Mouse (Mus musculus) midbrain, embryonic 10.5 days (tissue): ENCODE measurements around the gene Tnfrsf14. TPM values are rescaled to one million over a fixed set of nuclear protein-coding genes. Genes with fewer than 3 reads are reported as not detected.

ENCODE experiments used
- DNase-seq: peaks from one replicate; pipeline ENCODE4 v3.0.0-alpha.2; 2017; ENCODE audit warnings: low spot score
- H3K27ac ChIP-seq: fragments of 300-500 bp; sonication (generic); replicated peaks from 2 replicates; pipeline ENCODE4 v1.5.1; 2016; ENCODE audit warnings: mild to moderate bottlenecking
- H3K27me3 ChIP-seq: fragments of 300-500 bp; sonication (generic); 2 replicates; pipeline ENCODE4 v1.6.1; 2016; ENCODE audit warnings: low read depth, mild to moderate bottlenecking; ENCODE audit not compliant: poor library complexity, severe bottlenecking
- H3K36me3 ChIP-seq: fragments of 300-500 bp; sonication (generic); 2 replicates; pipeline ENCODE4 v1.6.1; 2016; ENCODE audit warnings: mild to moderate bottlenecking, moderate library complexity
- H3K4me1 ChIP-seq: fragments of 300-500 bp; sonication (generic); 2 replicates; pipeline ENCODE4 v1.6.1; 2016
- H3K4me3 ChIP-seq: fragments of 300-500 bp; sonication (generic); 2 replicates; pipeline ENCODE4 v1.5.1; 2016; ENCODE audit warnings: mild to moderate bottlenecking, moderate library complexity
- H3K9me3 ChIP-seq: fragments of 300-500 bp; sonication (generic); replicated peaks from 2 replicates; pipeline ENCODE4 v1.6.1; 2016; ENCODE audit warnings: mild to moderate bottlenecking
- WGBS: fragments of 180-500 bp; shearing (Covaris S2); methylation state at CpG from one replicate; pipeline ENCODE4 v1.1.7; 2016; 5-methylcytosine and 5-hydroxymethylcytosine counted together
- polyA plus RNA-seq: library from polyadenylated mRNA; unstranded; fragments of >200 nt; fragmentation: Nextera tagmentation; extraction: Ambion mirVana; gene quantifications from 2 replicates; pipeline ENCODE4 v1.2.1, GENCODE M21; 2016

Gene Tnfrsf14
- polyA plus RNA-seq, 1 experiment from 2014 or later, result 0.67 TPM

DNA sequence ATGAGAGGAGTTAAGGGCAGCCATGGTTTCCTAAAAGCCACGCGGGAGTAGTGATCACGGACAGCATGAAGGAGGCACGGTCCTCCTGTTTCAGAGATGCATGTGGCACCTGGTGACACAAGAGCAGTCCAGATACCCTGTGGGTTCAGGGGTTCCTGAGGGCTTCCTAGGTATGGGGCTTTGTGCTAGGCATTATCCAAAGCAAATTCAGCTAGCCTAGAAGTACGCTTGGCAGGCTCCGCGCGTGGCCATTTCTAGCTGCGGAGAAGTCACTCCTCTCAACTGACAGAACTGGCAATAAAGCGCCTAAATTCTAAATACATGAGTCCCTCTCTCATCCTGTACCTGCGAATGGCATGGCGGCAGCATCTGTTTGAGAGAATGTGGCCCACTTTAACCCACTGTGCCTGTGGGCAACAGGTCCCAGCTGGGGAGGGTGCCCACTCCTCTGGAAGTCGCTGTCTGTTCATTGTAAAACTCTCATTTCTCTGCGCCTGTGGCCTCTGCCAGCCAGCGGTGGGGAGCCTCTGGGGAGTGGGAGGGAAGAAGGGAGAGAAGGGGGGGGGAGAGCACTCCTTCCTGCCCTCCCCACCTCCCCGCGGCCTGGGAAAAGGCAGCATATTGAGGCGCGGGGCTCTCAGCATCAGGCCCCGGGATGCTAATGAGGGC, 31.8 kb upstream of the Tnfrsf14 start:
- H3K4me3 ChIP-seq, result peak overlapping the region; percentile 87
- H3K27ac ChIP-seq, result peak overlapping the region; percentile 97
- WGBS, result 15% methylated on average over 20 of the region's 20 CpGs
- peaks cover 94% of the 10 kb centered on the region for H3K4me1 ChIP-seq
- H3K27me3 ChIP-seq, result peaks cover 83% of the 10 kb centered on the region
- H3K36me3 ChIP-seq, result peaks cover 24% of the 10 kb centered on the region
- no peaks in the 10 kb centered on the region for H3K9me3 ChIP-seq
- no peak for DNase-seq

DNA sequence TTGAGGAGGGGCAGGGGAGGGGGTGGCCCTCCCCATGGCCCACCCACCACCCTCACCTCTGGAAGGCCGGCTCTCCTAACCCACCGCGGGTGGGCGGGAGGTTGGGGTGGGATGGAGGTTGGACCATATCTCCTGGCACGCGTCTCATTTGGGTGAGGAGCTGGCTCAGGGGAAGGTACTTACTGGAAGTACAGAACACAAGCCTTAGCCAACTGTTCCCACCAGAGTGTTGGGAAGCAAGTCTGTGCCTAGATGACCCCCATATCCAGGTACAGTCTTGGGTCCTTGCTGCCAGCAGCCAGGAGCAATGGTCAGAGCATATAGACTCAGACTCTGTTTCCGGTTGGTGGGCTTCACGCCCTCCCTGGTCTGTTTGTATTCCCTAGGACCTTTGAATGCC, 30.3 kb upstream of the Tnfrsf14 start:
- WGBS, result 3% methylated on average over 8 of the region's 8 CpGs
- Histone ChIP-seq H3K9me3 (no peaks in the 10 kb centered on the region), H3K27me3 (peaks cover 99% of the 10 kb centered on the region), H3K36me3 (peaks cover 24% of the 10 kb centered on the region), H3K4me1 (peaks cover 100% of the 10 kb centered on the region), H3K27ac (peak overlapping the region; percentile 97), H3K4me3 (peak overlapping the region; percentile 87)
- DNase-seq, result no peak

DNA sequence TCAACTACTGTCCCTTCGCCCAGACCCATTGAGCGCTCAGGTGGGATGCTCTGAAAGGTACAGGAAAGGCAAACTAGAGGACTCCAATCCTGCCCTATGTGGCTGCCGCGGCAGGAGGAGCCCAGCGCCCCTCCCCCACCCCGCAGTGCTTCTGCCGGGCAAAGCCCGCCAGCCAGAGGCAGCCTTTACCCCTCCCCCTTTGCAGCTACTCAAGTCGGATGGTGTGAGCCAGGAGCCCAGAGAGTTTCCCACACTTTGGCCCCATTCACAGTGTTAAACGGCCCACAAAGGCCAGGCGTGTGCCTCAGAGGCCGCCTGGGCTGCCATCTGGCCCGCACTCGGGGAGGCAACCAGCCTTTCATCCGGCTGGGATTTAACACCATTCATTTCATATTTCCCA, 29.8 kb upstream of the Tnfrsf14 start:
- H3K4me1 ChIP-seq, result peaks cover 100% of the 10 kb centered on the region
- WGBS, result under 1% methylated on average over 15 of the region's 15 CpGs

DNA sequence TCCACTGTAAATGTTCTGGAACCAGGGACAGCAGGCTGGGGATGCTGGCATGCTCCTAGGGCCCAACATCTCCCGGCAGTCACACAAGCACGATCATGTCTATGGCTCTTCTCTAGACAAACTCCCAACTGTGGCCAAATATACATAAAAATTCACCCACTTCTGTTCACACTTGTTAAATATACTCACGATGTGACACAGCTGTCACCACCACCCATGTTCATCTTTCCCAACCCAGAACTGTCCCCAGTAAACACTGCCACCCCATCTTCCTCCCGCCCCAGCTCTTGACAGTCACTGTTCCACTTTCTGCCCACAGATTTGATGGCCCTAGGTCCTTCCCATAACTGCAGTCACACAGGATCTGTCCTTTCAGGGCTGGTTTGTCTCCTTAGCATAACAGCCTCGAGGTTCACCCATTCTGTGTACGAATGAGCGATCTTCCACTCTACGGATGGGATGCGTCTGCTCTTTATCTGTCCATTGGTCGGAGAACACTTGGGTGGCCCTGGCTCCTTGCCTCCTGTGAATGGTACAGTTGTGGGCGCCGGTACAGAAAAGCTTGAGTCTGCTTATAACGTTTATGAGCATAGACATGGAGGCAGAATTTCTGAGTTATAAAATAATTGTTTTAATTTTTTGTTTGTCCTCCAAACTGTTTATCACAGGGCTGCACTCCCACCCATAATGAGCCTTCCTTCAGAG, 29.1 kb upstream of the Tnfrsf14 start:
- Histone ChIP-seq H3K36me3 (peaks cover 15% of the 10 kb centered on the region), H3K4me1 (peaks cover 100% of the 10 kb centered on the region), H3K4me3 (peak overlapping the region; percentile 87), H3K9me3 (no peaks in the 10 kb centered on the region), H3K27me3 (peaks cover 100% of the 10 kb centered on the region), H3K27ac (peak overlapping the region; percentile 97)
- 38% methylated on average over 13 of the region's 13 CpGs for WGBS
- no peak for DNase-seq

More for the DNA sequence above, 29.8 kb upstream of the Tnfrsf14 start:
- Histone ChIP-seq H3K36me3 (peaks cover 22% of the 10 kb centered on the region), H3K27ac (peak overlapping the region; percentile 97), H3K4me3 (peak overlapping the region; percentile 87), H3K9me3 (no peaks in the 10 kb centered on the region), H3K27me3 (peaks cover 100% of the 10 kb centered on the region)
- DNase-seq, result peak; percentile 92

DNA sequence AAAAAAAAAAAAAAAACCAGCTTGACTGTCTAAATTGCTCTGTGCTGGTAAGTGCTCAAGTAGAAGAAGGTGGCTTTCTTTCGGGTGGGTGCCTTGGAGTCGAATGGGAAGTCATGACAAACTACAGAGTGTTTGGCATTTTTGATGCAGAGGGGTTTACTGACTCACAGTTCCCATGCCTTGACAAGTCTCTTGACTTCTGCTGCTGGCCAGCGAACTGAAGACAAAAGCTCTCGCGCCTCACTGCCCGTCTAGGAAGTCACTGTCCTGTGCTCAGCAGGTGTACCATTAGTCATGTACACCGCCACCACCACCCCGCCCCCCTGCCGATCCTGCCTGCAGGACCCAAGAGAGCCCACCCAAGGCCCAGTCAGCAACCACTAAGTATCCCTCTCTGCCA, 28.2 kb upstream of the Tnfrsf14 start:
- H3K4me3 ChIP-seq, result peak overlapping the region; percentile 87; the same call in 1 of the 2 replicates
- peak overlapping the region; percentile 97 for H3K27ac ChIP-seq
- no peak for DNase-seq
- peaks cover 100% of the 10 kb centered on the region for H3K27me3 ChIP-seq
- 21% methylated on average over 9 of the region's 9 CpGs for WGBS
- H3K36me3 ChIP-seq, result peaks cover 7% of the 10 kb centered on the region
- no peaks in the 10 kb centered on the region for H3K9me3 ChIP-seq
- H3K4me1 ChIP-seq, result peaks cover 100% of the 10 kb centered on the region

DNA sequence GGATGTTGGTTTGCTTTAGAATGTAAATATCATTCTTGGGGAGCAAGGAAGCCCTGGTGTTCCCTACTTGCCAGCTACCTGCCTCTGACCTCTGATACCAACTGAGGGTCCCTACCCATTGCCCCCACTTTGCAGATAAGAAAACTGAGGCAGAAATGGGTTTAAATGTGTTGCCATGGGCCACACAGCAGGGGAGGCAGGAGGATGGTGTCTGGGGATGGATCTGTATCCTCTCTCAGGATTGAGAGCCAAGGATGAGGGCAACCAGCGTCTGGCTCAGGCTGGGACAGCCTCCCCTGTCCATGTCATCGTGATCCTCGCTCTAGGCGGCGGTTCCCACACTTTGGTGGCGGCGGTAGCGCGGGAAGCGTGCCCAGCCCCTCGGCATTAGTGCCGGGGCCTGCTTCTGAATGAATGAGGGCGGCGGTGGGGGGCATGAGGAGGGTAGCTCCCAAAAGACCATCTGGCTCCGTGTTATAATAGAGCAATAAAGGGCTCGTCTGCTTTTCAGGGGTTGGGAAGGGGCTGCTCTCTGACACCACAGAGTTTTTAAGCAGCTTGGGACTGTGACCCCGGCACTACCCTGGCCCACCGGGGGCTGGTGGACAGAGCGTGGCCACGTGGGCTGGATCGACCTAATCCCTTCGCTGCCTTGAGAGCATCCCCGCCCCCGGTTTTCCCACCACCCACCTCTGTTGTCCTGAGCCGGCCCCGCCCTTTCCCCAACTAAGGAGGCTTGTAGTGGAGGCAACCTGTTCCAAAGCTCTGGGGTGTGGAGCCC, 24.3 kb upstream of the Tnfrsf14 start:
- Histone ChIP-seq H3K27me3 (peaks cover 91% of the 10 kb centered on the region), H3K9me3 (no peaks in the 10 kb centered on the region), H3K4me3 (peak overlapping the region; percentile 41), H3K27ac (peak overlapping the region; percentile 92), H3K36me3 (no peaks in the 10 kb centered on the region), H3K4me1 (peaks cover 98% of the 10 kb centered on the region)
- DNase-seq, result peak; percentile 93
- under 1% methylated on average over 26 of the region's 26 CpGs for WGBS

DNA sequence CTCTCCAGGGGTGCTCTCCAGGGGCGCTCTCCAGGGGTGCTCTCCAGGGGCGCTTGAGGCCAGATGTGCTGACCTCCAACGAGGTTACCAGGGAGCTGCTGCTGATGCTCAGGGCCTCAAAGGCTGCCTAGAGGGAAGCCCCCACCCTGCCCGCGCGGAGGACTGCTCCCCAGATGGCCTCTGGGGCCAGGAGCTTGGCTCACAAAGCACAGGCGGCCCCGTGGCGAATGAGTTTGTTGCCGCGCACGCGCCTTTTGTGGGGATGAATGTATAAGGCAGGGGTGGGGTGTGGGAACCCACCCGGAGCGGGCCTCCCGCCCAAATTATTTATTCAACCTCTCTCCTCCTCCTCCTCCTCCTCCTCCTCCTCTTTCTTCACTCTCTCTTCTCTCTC, 21.2 kb upstream of the Tnfrsf14 start:
- WGBS, result 7% methylated on average over 16 of the region's 16 CpGs
- DNase-seq, result peak; percentile 86
- Histone ChIP-seq H3K27ac (peak overlapping the region; percentile 92), H3K36me3 (no peaks in the 10 kb centered on the region), H3K4me3 (peak overlapping the region; percentile 39), H3K27me3 (peaks cover 60% of the 10 kb centered on the region), H3K9me3 (no peaks in the 10 kb centered on the region), H3K4me1 (peaks cover 96% of the 10 kb centered on the region)

DNA sequence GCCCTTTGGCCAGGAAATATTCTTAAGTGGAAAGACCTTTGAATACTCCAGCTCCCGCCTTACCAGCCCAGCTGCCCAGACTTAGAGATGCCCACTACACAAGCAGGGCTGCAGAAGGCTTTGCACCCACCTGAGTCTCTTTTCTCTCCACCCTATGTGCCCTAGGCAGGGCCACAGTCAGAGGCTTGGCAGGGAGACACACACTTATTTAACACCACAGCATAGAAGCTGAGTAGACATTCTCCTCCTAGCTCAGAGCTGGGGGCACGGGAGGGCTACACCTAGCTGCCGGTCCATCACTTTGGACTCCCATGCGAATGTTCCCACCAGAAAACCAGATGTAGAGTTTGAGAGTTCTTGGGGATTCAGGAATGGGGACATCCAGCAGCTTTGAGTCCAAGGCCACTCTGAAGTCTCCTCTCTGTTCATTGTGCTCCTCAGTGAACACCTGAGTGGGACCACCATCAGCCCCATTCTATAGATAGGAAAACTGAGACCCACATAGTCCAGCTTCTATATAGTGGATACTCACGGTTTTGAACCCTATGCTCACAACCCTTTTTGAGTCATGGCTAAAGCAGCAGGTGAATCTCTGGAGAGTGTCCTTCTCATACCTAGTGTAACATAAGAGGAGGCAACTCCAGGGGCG, 20.7 kb upstream of the Tnfrsf14 start:
- Histone ChIP-seq H3K36me3 (no peaks in the 10 kb centered on the region), H3K4me1 (peaks cover 92% of the 10 kb centered on the region), H3K27me3 (peaks cover 55% of the 10 kb centered on the region), H3K4me3 (peak overlapping the region; percentile 39), H3K27ac (peak overlapping the region; percentile 92), H3K9me3 (no peaks in the 10 kb centered on the region)
- WGBS, result 48% methylated on average over 6 of the region's 6 CpGs
- no peak for DNase-seq

DNA sequence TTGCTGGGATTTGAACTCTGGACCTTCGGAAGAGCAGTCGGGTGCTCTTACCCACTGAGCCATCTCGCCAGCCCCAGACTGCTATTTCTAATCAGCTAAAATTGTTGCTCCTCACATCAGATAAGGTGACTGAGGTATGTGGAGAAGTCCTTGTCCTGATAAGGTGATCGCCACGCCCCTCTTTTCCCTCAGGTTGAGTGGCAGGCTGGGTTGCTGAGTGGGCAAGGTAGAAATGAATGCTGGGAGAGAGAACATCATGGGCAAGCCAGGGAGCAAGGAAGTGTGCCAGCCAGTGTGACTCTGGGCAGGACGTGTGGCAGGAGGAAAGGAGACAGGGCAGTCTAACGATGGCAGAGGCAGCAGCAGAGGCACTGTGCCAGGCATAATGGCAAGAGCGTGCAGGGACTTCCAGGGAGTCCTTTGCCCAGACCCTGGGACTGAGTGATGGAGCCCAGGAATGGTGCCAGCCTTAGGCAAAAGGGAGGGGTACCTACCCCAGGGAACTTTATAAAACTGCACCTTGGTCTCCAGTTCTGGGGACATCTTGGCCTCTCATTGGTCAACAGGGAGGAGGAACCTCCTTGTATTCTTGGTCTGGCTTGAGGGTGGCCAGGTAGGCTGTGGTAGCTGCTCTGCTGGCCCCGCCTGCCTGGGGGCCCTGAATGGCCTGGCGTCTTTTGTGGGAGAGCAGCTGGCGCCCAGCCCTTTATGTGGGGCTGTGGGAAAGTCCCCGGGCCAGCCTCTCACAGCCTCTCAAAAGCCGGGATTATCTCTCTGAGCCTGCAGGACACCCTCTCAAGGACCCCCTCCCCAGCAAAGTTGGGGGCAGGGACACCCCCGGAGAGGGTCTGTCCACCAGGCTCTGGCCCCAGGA, 19.9 kb upstream of the Tnfrsf14 start:
- H3K9me3 ChIP-seq, result no peaks in the 10 kb centered on the region
- peak overlapping the region; percentile 39 for H3K4me3 ChIP-seq
- H3K27ac ChIP-seq, result peak overlapping the region; percentile 92
- H3K4me1 ChIP-seq, result peaks cover 92% of the 10 kb centered on the region
- H3K27me3 ChIP-seq, result peaks cover 47% of the 10 kb centered on the region
- WGBS, result 42% methylated on average over 14 of the region's 14 CpGs
- DNase-seq, result peak; percentile 81
- H3K36me3 ChIP-seq, result no peaks in the 10 kb centered on the region

DNA sequence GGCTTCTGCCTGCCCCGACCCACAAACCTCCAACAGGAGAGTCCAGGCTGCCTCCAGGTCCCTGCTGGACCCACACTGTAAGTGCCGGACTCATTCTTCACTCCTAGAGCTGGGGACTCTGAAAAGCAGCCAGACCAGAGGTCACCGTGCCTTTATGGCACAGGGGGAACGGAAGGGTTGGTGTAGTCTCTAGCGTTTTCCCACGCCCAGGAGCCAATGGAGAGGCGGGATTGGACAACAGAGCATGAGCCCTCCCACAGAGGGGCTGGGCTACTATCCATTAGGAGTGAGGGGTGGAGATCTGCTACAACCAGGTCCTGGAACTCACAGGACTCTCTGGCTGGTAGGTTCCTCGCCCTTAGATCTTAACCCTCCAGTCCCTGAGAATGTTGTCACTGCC, 18.0 kb upstream of the Tnfrsf14 start:
- Histone ChIP-seq H3K4me1 (peaks cover 72% of the 10 kb centered on the region), H3K27me3 (peaks cover 27% of the 10 kb centered on the region), H3K9me3 (0 out of 2 replicates have a peak, but pooled peaks cover 7% of the 10 kb centered on the region), H3K4me3 (peak overlapping the region; percentile 51), H3K36me3 (no peaks in the 10 kb centered on the region), H3K27ac (peak overlapping the region; percentile 84)
- peak; percentile 89 for DNase-seq
- WGBS, result 3% methylated on average over 8 of the region's 8 CpGs

DNA sequence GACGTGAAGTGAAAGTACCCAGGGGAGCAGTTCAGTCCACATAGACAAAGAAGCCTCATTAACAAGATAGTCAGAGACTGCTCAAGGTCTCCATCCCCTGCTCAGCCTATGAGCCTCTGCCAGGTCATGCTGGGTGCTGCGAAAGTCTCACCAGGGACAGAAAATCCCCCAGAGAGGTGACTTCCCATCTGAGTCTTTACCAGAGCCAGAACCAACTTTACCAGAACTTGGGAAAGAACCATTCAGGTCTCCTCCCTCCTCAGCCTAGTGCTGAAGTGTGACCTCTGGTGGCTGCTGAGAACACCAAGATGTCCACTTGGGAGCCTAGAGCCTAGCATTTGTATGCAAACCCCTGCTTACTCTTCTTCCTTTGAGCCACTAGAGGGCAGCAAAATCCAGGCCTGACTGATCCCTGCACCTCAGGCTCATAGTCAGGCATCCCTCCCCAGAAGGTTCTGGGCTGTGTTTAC, 15.8 kb upstream of the Tnfrsf14 start:
- DNase-seq, result peak; percentile 78
- H3K4me1 ChIP-seq, result peaks cover 50% of the 10 kb centered on the region

More for the DNA sequence above, 15.8 kb upstream of the Tnfrsf14 start:
- Histone ChIP-seq H3K4me3 (peak overlapping the region; percentile 28; the same call in 1 of the 2 replicates), H3K9me3 (0 out of 2 replicates have a peak, but pooled peaks cover 7% of the 10 kb centered on the region), H3K36me3 (no peaks in the 10 kb centered on the region), H3K27ac (peak overlapping the region; percentile 61), H3K27me3 (peaks cover 6% of the 10 kb centered on the region; the same call in 1 of the 2 replicates)
- WGBS, result 30% methylated on average over 2 of the region's 2 CpGs
